Mouse (Mus musculus) CD4-positive, CD25-positive, alpha-beta regulatory T cell, adult 4 months (primary cell): ENCODE data around the gene Vsig4. TPM values are rescaled to one million over a fixed set of nuclear protein-coding genes. Genes with fewer than 3 reads are reported as not detected.
"Not testable (repeated sequence)": the region's sequence is repeated elsewhere in the genome, so short reads cannot be mapped to it uniquely, and the experiment has no call there.

Source experiments
- ATAC-seq: one replicate; pipeline ENCODE4 v1.8.0; 2017
- polyA plus RNA-seq, 2 experiments: library from polyadenylated mRNA; unstranded; fragments of 100-300 nt; shearing (Covaris generic); gene quantifications; one replicate each; pipeline ENCODE4 v1.2.1; 2017

Vsig4 gene
- not detected for polyA plus RNA-seq

GRCm38 (mm10) chrX:96293338-96293737, at the start of gene Vsig4:
TSS of gene Vsig4 (minus strand) at chrX:96293438.
- no peak for ATAC-seq

GRCm38 (mm10) chrX:96339108-96339507, 45.9 kb upstream of the Vsig4 start:
- ATAC-seq = no peak

DNA sequence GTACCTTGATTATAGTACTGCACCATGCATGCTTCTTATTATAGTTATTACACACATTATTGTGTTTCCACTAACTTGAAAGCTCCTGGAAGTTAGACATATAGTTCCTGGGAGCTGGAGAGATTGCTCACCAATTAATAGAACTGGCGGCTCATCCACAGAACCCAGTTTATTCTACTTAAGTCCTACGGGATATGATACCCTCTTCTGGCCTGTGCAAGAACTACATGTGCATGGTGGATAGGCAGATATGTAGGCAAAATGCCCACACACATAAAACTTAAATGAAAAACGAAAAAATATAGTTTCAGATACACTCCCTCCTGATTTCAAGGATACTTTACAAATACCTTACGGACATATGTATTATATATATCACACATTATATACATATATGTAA, 36.5 kb upstream of the Vsig4 start:
- ATAC-seq = no peak

DNA sequence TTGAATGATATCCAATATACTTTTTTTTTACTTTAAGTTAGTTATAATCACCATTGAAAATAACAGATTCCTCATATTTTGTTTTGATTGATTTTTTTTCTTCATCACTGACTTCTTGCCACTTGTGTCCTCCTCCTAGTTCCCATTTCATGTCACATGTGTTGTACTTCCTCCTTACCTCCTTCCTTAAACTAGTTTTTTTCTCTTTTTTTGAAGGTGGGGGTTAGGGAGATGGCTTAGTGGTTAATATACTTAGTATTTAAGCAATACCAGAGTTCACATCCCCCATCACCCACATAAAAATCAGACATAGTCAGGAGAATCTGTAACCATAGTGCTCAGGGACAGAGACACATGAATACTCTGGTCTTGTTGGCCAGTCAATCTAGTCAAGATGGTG, 36.7 kb downstream of the Vsig4 start:
- ATAC-seq = no peak

DNA sequence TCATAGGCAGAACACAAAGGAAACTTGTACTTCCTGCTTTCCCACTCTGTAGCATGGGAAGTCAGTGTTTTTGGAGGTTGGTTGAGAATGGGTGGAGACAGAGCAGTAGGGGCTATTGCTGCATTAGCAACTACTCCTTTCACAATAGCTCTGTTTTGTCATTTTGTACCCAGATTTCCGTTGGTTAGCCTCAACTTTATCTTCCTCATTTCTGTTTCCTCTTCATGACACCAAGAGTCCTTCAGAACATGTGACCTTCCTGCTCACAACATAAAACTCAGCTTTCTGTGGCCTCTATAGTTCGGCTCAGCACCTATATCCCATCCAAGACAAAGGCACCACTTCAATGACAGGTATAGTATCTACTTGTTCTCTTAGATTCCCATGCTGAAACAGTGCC, 53.6 kb downstream of the Vsig4 start:
- no peak for ATAC-seq

- ATAC-seq = no peak
Observed at GRCm38 (mm10) chrX:96239037-96239436, 54.2 kb downstream of the Vsig4 start.

DNA sequence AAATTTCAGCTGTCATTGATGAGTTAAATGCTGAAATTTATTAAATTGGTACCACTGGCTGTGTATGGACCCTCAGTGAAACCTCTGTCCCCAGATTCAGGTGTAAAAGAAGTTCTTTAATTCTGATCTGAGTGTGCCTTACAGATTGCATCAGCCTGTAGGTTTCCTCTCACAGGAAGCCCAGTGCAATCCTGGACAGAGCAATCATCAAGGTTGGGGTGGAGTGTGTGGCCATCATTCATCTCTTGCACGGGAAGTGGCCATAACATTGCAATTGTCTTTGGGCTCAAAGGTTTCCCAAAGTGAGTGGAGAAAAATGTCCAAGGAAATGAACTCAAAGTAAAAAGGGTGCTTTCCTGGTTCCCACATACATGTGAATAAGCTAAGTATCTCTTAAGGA, 57.5 kb downstream of the Vsig4 start:
- no peak for ATAC-seq

GRCm38 (mm10) chrX:96227030-96227429, 66.2 kb downstream of the Vsig4 start:
- ATAC-seq = no peak

- no peak for ATAC-seq
Observed at GRCm38 (mm10) chrX:96225474-96225873, 67.8 kb downstream of the Vsig4 start.

- ATAC-seq = no peak
Observed at GRCm38 (mm10) chrX:96224210-96224609, 69.0 kb downstream of the Vsig4 start.

GRCm38 (mm10) chrX:96218088-96218487, 75.2 kb downstream of the Vsig4 start:
- ATAC-seq = no peak

DNA sequence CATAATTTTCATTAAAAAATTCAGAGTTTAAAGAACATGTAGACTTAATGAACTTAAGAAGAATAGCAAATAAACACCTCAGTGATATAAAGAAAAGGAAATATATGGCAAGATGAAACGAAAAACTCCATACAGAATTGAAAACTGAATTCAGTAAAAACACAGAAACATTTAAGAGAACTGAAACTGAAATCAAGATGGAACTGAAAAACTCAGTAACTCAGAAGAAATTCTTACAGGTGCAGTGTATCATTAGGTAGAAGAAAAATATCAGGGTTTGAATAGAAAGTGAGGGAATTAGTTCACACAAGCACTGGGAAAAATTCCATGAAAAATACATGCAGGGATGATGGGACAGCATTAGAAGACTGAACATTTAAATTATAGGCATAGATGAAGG, 86.4 kb downstream of the Vsig4 start:
- no peak for ATAC-seq

- not testable (repeated sequence) for ATAC-seq
Observed at GRCm38 (mm10) chrX:96205143-96205542, 88.1 kb downstream of the Vsig4 start.

Other genes starting within 250 kb of the Vsig4 start
- gene Msn, start 197.4 kb downstream of the Vsig4 start, polyA plus RNA-seq = 1,000 to 10,000 TPM in 1 of 2 experiments, 100 to 1,000 TPM in 1; 771 to 1,065 TPM
- gene Heph, start 161.9 kb upstream of the Vsig4 start, polyA plus RNA-seq = not detected
- gene Hsf3, start 162.9 kb upstream of the Vsig4 start, polyA plus RNA-seq = not detected